Mouse (Mus musculus) liver, postnatal 0 days (tissue): Measurements from ENCODE around the gene Gm20388.

Experiments
- CTCF ChIP-seq: sonication (generic); IDR thresholded peaks from 2 replicates; pipeline ENCODE4 v1.5.1; 2016; ENCODE audit warnings: antibody characterized with exemption, low read depth
- EP300 ChIP-seq: IDR thresholded peaks from 2 replicates; pipeline ENCODE4 v1.6.1; 2016; ENCODE audit warnings: antibody characterized with exemption, low read depth, mild to moderate bottlenecking

DNA sequence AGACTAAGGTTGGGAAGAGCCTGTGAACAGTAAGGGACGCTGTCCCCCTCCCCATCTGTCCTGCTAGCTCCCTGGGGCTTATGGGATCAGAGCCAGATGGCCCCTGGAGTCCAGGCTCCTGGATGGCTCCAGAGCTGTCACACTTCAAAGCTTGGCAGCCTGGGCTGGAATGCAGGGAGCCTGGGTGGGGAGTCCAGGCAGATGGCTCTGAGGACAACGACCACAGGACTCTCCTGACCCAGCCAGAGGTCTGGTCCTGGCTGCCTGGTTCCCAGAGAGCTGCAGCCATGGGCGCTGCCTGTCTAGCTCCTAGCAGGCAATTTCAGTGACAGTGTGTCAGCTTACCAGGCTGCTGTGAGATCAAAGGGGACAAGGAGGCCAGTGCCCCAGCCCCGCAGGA lies 984.4 kb downstream of the Gm20388 start:
- TF ChIP-seq CTCF: no peak
- no peak for TF ChIP-seq EP300
